ENCODE assay signal across 14 mouse cellular contexts in the genomic region with DNA sequence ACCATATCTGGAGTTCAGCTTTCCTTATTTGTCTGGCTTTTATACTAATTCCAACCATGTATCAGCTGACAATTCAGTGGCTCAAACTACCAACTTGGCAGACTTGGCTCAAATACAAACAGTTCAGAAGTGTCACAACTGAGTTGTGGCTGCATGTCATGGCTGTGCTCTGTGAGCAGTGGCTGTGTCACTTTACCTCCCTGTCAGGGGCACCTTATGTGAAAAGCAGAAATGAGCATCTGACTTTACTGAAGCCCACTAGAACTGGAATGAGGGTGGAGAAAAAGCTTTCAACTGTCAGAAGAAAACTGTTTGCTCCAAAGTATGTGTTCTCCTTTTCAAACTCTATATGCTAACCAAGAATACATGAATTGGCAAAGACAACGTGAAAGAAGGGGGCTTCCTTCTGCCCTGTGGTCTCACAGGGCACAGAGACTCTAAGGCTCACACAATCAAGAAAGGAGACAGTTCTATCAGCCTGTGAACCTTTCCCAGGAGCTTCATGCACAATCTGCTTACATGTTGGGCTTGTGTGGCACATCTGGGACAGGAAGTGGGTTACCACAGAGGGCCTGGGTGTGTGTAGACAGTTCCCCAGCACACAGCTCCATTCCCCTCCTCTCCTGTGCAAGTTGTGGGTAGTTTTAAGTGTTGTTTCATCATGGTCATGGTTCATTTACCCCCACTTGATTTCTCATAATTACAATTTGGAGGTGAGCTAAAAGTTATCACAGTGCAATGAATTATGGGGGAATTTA.
DNase-seq lines count a peak whose midpoint lies in the region; ATAC-seq lines count a peak whose summit lies in the region.
"Had no signal": no experiment of that assay in that cellular context is flagged by ENCODE, and none has a peak within 500 bp of the region (broad histone marks: within the 10 kb centered on the region; RNA-seq: fewer than 3 reads in every experiment).

No protein-coding gene starts in this region.

- 55% methylated on average over 1 of the region's 1 CpGs for WGBS in heart, embryonic 16.5 days
- WGBS in heart, embryonic 12.5 days = 80% methylated on average over 1 of the region's 1 CpGs

- peaks cover 4% of the 10 kb centered on the region for H3K4me1 ChIP-seq in heart, embryonic 16.5 days (ENCODE audit: control insufficient read depth, insufficient read depth, low read length)
- H3K4me1 ChIP-seq in heart, embryonic 12.5 days (replicated peaks) = no peaks in the 10 kb centered on the region
- H3K4me1 ChIP-seq: midbrain, embryonic 12.5 days had no signal

- H3K4me3 ChIP-seq in heart, embryonic 16.5 days (ENCODE audit: low read length) = no peak overlapping the region
- no peak overlapping the region for H3K4me3 ChIP-seq in heart, embryonic 12.5 days
- H3K4me3 ChIP-seq: forebrain, embryonic 10.5 days; heart, embryonic 15.5 days; midbrain, embryonic 12.5 days had no signal

- H3K36me3 ChIP-seq in heart, embryonic 16.5 days (ENCODE audit: control insufficient read depth, insufficient read depth) = 0 out of 2 replicates have a peak, but pooled peaks cover 2% of the 10 kb centered on the region
- peaks cover 6% of the 10 kb centered on the region; the same call in 1 of the 2 replicates for H3K36me3 ChIP-seq in heart, embryonic 12.5 days
- H3K36me3 ChIP-seq: forebrain, embryonic 10.5 days; heart, embryonic 15.5 days; midbrain, embryonic 12.5 days had no signal

- ATAC-seq in heart, embryonic 16.5 days (replicated peaks; ENCODE audit: extremely low read depth, insufficient read depth, low FRiP score) = peak; percentile 77; the same call in 1 of the 2 replicates
- peak; percentile 98 for ATAC-seq in activated CD4-positive, CD25-positive, alpha-beta regulatory T cell, adult 4 months
- peak; percentile 61; the same call in 1 of the 2 replicates for ATAC-seq in megakaryocyte-erythroid progenitor cell, adult 5-6 weeks (replicated peaks; ENCODE audit: low FRiP score, low TSS enrichment, poor library complexity, severe bottlenecking)
- ATAC-seq in cerebellum, adult (ENCODE audit: insufficient number of reproducible peaks, low FRiP score, low TSS enrichment) = no peak
- ATAC-seq in heart, embryonic 12.5 days (ENCODE audit: insufficient number of reproducible peaks, low FRiP score) = no peak
- ATAC-seq: intestine, embryonic 16.5 days had no signal

- no peak for DNase-seq in heart, adult 8-10 months (ENCODE audit: low spot score)
- peak; percentile 93 for DNase-seq in thymus, postnatal 0 days (ENCODE audit: low spot score)
- no peak for DNase-seq in kidney, adult 11 months
- DNase-seq: cerebellum, adult 9-10 months; right cerebral cortex, adult 18-20 months had no signal

- H3K4me2 ChIP-seq in heart, embryonic 16.5 days (ENCODE audit: low read depth, low read length) = no peak overlapping the region
- H3K4me2 ChIP-seq in heart, embryonic 12.5 days = no peak overlapping the region
- H3K4me2 ChIP-seq: heart, embryonic 15.5 days; midbrain, embryonic 12.5 days had no signal

- H3K9me3 ChIP-seq in heart, embryonic 16.5 days (replicated peaks; ENCODE audit: control insufficient read depth, low read length) = peaks cover 11% of the 10 kb centered on the region
- peaks cover 7% of the 10 kb centered on the region for H3K9me3 ChIP-seq in heart, embryonic 12.5 days (replicated peaks)

- H3K27me3 ChIP-seq in heart, embryonic 16.5 days (ENCODE audit: control insufficient read depth, insufficient read depth, low read length) = no peaks in the 10 kb centered on the region
- no peaks in the 10 kb centered on the region for H3K27me3 ChIP-seq in heart, embryonic 12.5 days (replicated peaks)
- H3K27me3 ChIP-seq: heart, embryonic 15.5 days; midbrain, embryonic 12.5 days had no signal

- H3K9ac ChIP-seq in heart, embryonic 16.5 days (ENCODE audit: low read length) = no peak overlapping the region
- H3K9ac ChIP-seq in heart, embryonic 12.5 days = no peak overlapping the region
- H3K9ac ChIP-seq: heart, embryonic 15.5 days; midbrain, embryonic 12.5 days had no signal

- no peak overlapping the region for H3K27ac ChIP-seq in heart, embryonic 16.5 days (ENCODE audit: low read length)
- no peak overlapping the region for H3K27ac ChIP-seq in heart, embryonic 12.5 days (ENCODE audit: poor library complexity, severe bottlenecking)
- H3K27ac ChIP-seq: forebrain, embryonic 10.5 days; heart, embryonic 15.5 days; midbrain, embryonic 12.5 days had no signal

Comparison
In these comparisons a context has a peak if more than half of its experiments do, and no peak if none do; other contexts are left out.
1. ATAC-seq: peak in heart, embryonic 16.5 days (single experiment), activated CD4-positive, CD25-positive, alpha-beta regulatory T cell, adult 4 months (single experiment) and megakaryocyte-erythroid progenitor cell, adult 5-6 weeks (single experiment); none in cerebellum, adult (single experiment) and heart, embryonic 12.5 days (single experiment).